Mouse (Mus musculus) embryonic fibroblast, embryonic 13.5 days (primary cell): Measurements from ENCODE around the gene Rassf3.

ENCODE experiments used
- CTCF ChIP-seq: IDR thresholded peaks from 2 replicates; pipeline ENCODE4 v1.5.1; 2011; ENCODE audit warnings: mild to moderate bottlenecking, control low read depth, low read length, moderate library complexity, borderline replicate concordance; ENCODE audit not compliant: insufficient read depth
- POLR2A ChIP-seq: IDR thresholded peaks from 2 replicates; pipeline ENCODE4 v1.6.1; 2011; ENCODE audit warnings: low read depth, mild to moderate bottlenecking, control low read depth, low read length, moderate library complexity

- TF ChIP-seq CTCF, result no peak
- no peak for TF ChIP-seq POLR2A
Measured at GRCm38 (mm10) chr10:121459124-121459853, 16.9 kb downstream of the Rassf3 start.
